15 mouse cellular contexts compared by ENCODE assay signal in the genomic region with DNA sequence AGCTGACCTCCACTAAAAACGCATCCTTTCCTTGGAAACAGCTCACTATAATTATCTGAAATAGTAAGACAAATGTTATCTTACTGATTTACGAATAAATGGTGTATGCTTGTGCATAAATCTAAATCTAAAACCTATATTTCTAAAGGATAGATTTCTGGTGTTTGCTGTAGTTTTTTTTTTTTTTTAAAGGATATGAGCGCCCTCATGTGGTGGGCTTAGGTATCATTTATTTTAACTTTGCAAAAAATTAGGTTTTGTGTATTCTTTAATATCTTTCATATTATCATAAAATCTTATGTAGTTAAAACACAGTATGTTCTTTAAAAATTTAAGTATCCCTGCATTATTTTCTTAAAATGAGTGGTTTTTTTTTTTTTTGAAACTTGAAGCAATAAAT. TPM values are rescaled to one million over a fixed set of nuclear protein-coding genes. Genes with fewer than 3 reads are reported as not detected.
A peak's percentile ranks its signal among the peaks of the same experiment; 100 is the strongest.
DNase-seq lines count a peak whose midpoint lies in the region; ATAC-seq and TF ChIP-seq lines count a peak whose summit lies in the region.
"Had no signal": no experiment of that assay in that cellular context is flagged by ENCODE, and none has a peak within 500 bp of the region (broad histone marks: within the 10 kb centered on the region; RNA-seq: fewer than 3 reads in every experiment).

No protein-coding gene starts in this region.

- H3K4me1 ChIP-seq in heart, postnatal 0 days (ENCODE audit: control insufficient read depth, insufficient read depth): no peaks in the 10 kb centered on the region
- H3K4me1 ChIP-seq in heart, embryonic 11.5 days (ENCODE audit: control insufficient read depth, insufficient read depth, low read length): no peaks in the 10 kb centered on the region
- H3K4me1 ChIP-seq in midbrain, embryonic 11.5 days (ENCODE audit: control insufficient read depth, insufficient read depth, low read length): no peaks in the 10 kb centered on the region
- H3K4me1 ChIP-seq in midbrain, embryonic 16.5 days (ENCODE audit: control insufficient read depth, insufficient read depth, low read length): no peaks in the 10 kb centered on the region
- H3K4me1 ChIP-seq: embryonic facial prominence, embryonic 15.5 days; hindbrain, embryonic 10.5 days; lung, embryonic 15.5 days had no signal

- H3K27ac ChIP-seq in heart, postnatal 0 days (ENCODE audit: low read depth): no peak overlapping the region
- H3K27ac ChIP-seq in heart, embryonic 11.5 days (ENCODE audit: low read depth, low read length): no peak overlapping the region
- H3K27ac ChIP-seq in midbrain, embryonic 11.5 days (ENCODE audit: low read depth, low read length): no peak overlapping the region
- H3K27ac ChIP-seq in midbrain, embryonic 16.5 days (ENCODE audit: low read length): no peak overlapping the region
- H3K27ac ChIP-seq: embryonic facial prominence, embryonic 15.5 days; hindbrain, embryonic 10.5 days; lung, embryonic 15.5 days had no signal

- no peaks in the 10 kb centered on the region for H3K27me3 ChIP-seq in heart, postnatal 0 days (ENCODE audit: control insufficient read depth, insufficient read depth, low read length)
- no peaks in the 10 kb centered on the region for H3K27me3 ChIP-seq in heart, embryonic 11.5 days (ENCODE audit: control insufficient read depth, insufficient read depth, low read length)
- H3K27me3 ChIP-seq in midbrain, embryonic 11.5 days (ENCODE audit: control insufficient read depth, insufficient read depth, low read length): no peaks in the 10 kb centered on the region
- no peaks in the 10 kb centered on the region for H3K27me3 ChIP-seq in midbrain, embryonic 16.5 days (ENCODE audit: control insufficient read depth, insufficient read depth, low read depth, low read length)
- no peaks in the 10 kb centered on the region for H3K27me3 ChIP-seq in Patski
- H3K27me3 ChIP-seq: embryonic facial prominence, embryonic 15.5 days; lung, embryonic 15.5 days had no signal

- no peak overlapping the region for H3K4me3 ChIP-seq in heart, postnatal 0 days (ENCODE audit: low read depth, low read length)
- H3K4me3 ChIP-seq in heart, embryonic 11.5 days (ENCODE audit: low read depth, low read length): no peak overlapping the region
- no peak overlapping the region for H3K4me3 ChIP-seq in midbrain, embryonic 11.5 days (ENCODE audit: low read depth, low read length)
- no peak overlapping the region for H3K4me3 ChIP-seq in midbrain, embryonic 16.5 days (ENCODE audit: low read depth, low read length)
- H3K4me3 ChIP-seq: embryonic facial prominence, embryonic 15.5 days; hindbrain, embryonic 10.5 days; lung, embryonic 15.5 days had no signal

- no peak for TF ChIP-seq EP300 in heart, postnatal 0 days (IDR thresholded peaks at IDR 0.05; ENCODE audit: low read depth)

- 43% methylated on average over 3 of the region's 3 CpGs for WGBS in heart, postnatal 0 days
- WGBS in heart, embryonic 11.5 days (ENCODE audit: insufficient replicate concordance): 55% methylated on average over 3 of the region's 3 CpGs
- WGBS in midbrain, embryonic 11.5 days: 53% methylated on average over 3 of the region's 3 CpGs
- 54% methylated on average over 3 of the region's 3 CpGs for WGBS in midbrain, embryonic 16.5 days

- no peak for DNase-seq in heart, postnatal 0 days (ENCODE audit: low spot score)
- peak; percentile 85 for DNase-seq in midbrain, embryonic 11.5 days (ENCODE audit: low spot score, missing footprints)
- DNase-seq in Patski (ENCODE audit: low read depth, low spot score): no peak
- DNase-seq in retina, postnatal 1 day: peak; percentile 8
- DNase-seq in T-cell, adult 2 months (ENCODE audit: low spot score): no peak
- no peak for DNase-seq in kidney, postnatal 4 days
- DNase-seq: adrenal gland, postnatal 10 days; heart, adult 18-20 months; kidney, postnatal 25 days had no signal

- TF ChIP-seq CTCF in heart, postnatal 0 days (IDR thresholded peaks at IDR 0.05; ENCODE audit: low read depth): peak; percentile 34; the same call in 1 of the 2 replicates
- peak; percentile 32 for TF ChIP-seq CTCF in Patski (IDR thresholded peaks at IDR 0.05)

- POLR2A ChIA-PET in Patski (lab: Charles Lee): interaction anchor here (0.7 kb wide), 1 partner anchor 150 kb away, joined by 3 read pairs; no protein-coding TSS in a partner anchor

- in situ Hi-C loops in Patski (cut with MboI; ENCODE audit: low pct_unique_long_range_greater_than_20kb): loop anchor here (5.0 to 25.0 kb wide), 3 partner anchors 460 to 1313 kb away; partner anchors contain the start of gene Kitl

- ATAC-seq in heart, postnatal 0 days (ENCODE audit: insufficient read depth, low read depth): no peak
- no peak for ATAC-seq in heart, embryonic 11.5 days (replicated peaks; ENCODE audit: insufficient number of reproducible peaks, low FRiP score, low TSS enrichment)
- ATAC-seq in midbrain, embryonic 11.5 days (ENCODE audit: low FRiP score): no peak
- ATAC-seq in midbrain, embryonic 16.5 days: no peak
- no peak for ATAC-seq in Patski

- no peak overlapping the region for H3K9ac ChIP-seq in heart, postnatal 0 days (replicated peaks; ENCODE audit: low read depth, low read length)
- no peak overlapping the region for H3K9ac ChIP-seq in heart, embryonic 11.5 days (ENCODE audit: low read depth, low read length)
- H3K9ac ChIP-seq in midbrain, embryonic 11.5 days (ENCODE audit: low read length): no peak overlapping the region
- H3K9ac ChIP-seq in midbrain, embryonic 16.5 days (ENCODE audit: low read depth, low read length): no peak overlapping the region
- H3K9ac ChIP-seq: embryonic facial prominence, embryonic 15.5 days; lung, embryonic 15.5 days had no signal

- H3K9me3 ChIP-seq in heart, postnatal 0 days (replicated peaks; ENCODE audit: control insufficient read depth, low read length): no peaks in the 10 kb centered on the region
- H3K9me3 ChIP-seq in heart, embryonic 11.5 days (replicated peaks; ENCODE audit: control insufficient read depth, low read length): no peaks in the 10 kb centered on the region
- no peaks in the 10 kb centered on the region for H3K9me3 ChIP-seq in midbrain, embryonic 11.5 days (ENCODE audit: control insufficient read depth, low read length)
- H3K9me3 ChIP-seq in midbrain, embryonic 16.5 days (replicated peaks; ENCODE audit: control insufficient read depth, low read length, poor library complexity, severe bottlenecking): no peaks in the 10 kb centered on the region
- H3K9me3 ChIP-seq: embryonic facial prominence, embryonic 15.5 days; G1E; hindbrain, embryonic 10.5 days; lung, embryonic 15.5 days had no signal

- no peak overlapping the region for H3K4me2 ChIP-seq in heart, postnatal 0 days (ENCODE audit: low read depth, low read length)
- no peak overlapping the region for H3K4me2 ChIP-seq in heart, embryonic 11.5 days
- no peak overlapping the region for H3K4me2 ChIP-seq in midbrain, embryonic 11.5 days
- no peak overlapping the region for H3K4me2 ChIP-seq in midbrain, embryonic 16.5 days (ENCODE audit: low read length)
- H3K4me2 ChIP-seq: embryonic facial prominence, embryonic 15.5 days; lung, embryonic 15.5 days had no signal

- peaks cover 32% of the 10 kb centered on the region for H3K36me3 ChIP-seq in heart, postnatal 0 days (replicated peaks; ENCODE audit: control insufficient read depth, insufficient read depth, low read length)
- no peaks in the 10 kb centered on the region for H3K36me3 ChIP-seq in heart, embryonic 11.5 days (ENCODE audit: control insufficient read depth, insufficient read depth, low read length)
- H3K36me3 ChIP-seq in midbrain, embryonic 11.5 days (ENCODE audit: control insufficient read depth, insufficient read depth, low read length): peaks cover 5% of the 10 kb centered on the region; the same call in 1 of the 2 replicates
- H3K36me3 ChIP-seq in midbrain, embryonic 16.5 days (ENCODE audit: control insufficient read depth, insufficient read depth, low read length): peaks cover 7% of the 10 kb centered on the region

- CTCF ChIA-PET in Patski (lab: Charles Lee): interaction anchor here (0.7 to 2.4 kb wide), 7 partner anchors 9 to 832 kb away, joined by 3 to 11 read pairs (median 5); partner anchors contain the start of genes Cep290 and Tmtc3

RNA-seq across cellular contexts. Expression of gene Tmtc3, which starts 12.1 kb away (rescaled TPM):
- 10.1 and 19.4 TPM in 2 replicates for total RNA-seq in heart, postnatal 0 days (2014; rRNA removed; ENCODE audit: low replicate concordance)
- polyA plus RNA-seq in heart, postnatal 0 days (2015; fragmentation: Nextera tagmentation; extraction: Ambion mirVana): 6.6 and 7.2 TPM in 2 replicates
- 23.2 and 28.7 TPM in 2 replicates for polyA plus RNA-seq in heart, embryonic 11.5 days (2014; fragmentation: Nextera tagmentation; extraction: Ambion mirVana)
- 18.7 and 20.4 TPM in 2 replicates for polyA plus RNA-seq in midbrain, embryonic 11.5 days (2014; fragmentation: Nextera tagmentation; extraction: Ambion mirVana)
- 11.9 and 12.1 TPM in 2 replicates for polyA plus RNA-seq in midbrain, embryonic 16.5 days (2015; fragmentation: Nextera tagmentation; extraction: Ambion mirVana)
- polyA plus RNA-seq in Patski (2021): 26.0 TPM

RNA-seq across cellular contexts. Expression of gene Cep290, which starts 12.3 kb away (rescaled TPM):
- 0.89 and 11.8 TPM in 2 replicates for total RNA-seq in heart, postnatal 0 days (2014; rRNA removed; ENCODE audit: low replicate concordance)
- 1.6 and 1.9 TPM in 2 replicates for polyA plus RNA-seq in heart, postnatal 0 days (2015; fragmentation: Nextera tagmentation; extraction: Ambion mirVana)
- polyA plus RNA-seq in heart, embryonic 11.5 days (2014; fragmentation: Nextera tagmentation; extraction: Ambion mirVana): 3.5 and 4.2 TPM in 2 replicates
- polyA plus RNA-seq in midbrain, embryonic 11.5 days (2014; fragmentation: Nextera tagmentation; extraction: Ambion mirVana): 7.6 and 7.7 TPM in 2 replicates
- polyA plus RNA-seq in midbrain, embryonic 16.5 days (2015; fragmentation: Nextera tagmentation; extraction: Ambion mirVana): 6.4 and 6.6 TPM in 2 replicates
- polyA plus RNA-seq in Patski (2021): 12.4 TPM

Comparison
In these comparisons a context has a peak if more than half of its experiments do, and no peak if none do; other contexts are left out.
1. DNase-seq: peak in midbrain, embryonic 11.5 days (single experiment) and retina, postnatal 1 day (single experiment); none in heart, postnatal 0 days (single experiment), Patski (single experiment), T-cell, adult 2 months (single experiment) and kidney, postnatal 4 days (0 of 2).